Mouse (Mus musculus) CD4-positive, CD25-positive, alpha-beta regulatory T cell, adult 4 months (primary cell): ENCODE data around the gene Thra. TPM values are rescaled to one million over a fixed set of nuclear protein-coding genes. Genes with fewer than 3 reads are reported as not detected.

ENCODE experiments used
- ATAC-seq: one replicate; pipeline ENCODE4 v1.8.0; 2017
- polyA plus RNA-seq, 2 experiments: library from polyadenylated mRNA; unstranded; fragments of 100-300 nt; shearing (Covaris generic); gene quantifications; one replicate each; pipeline ENCODE4 v1.2.1; 2017

The Thra gene
- polyA plus RNA-seq, 2 experiments from 2014 or later = 4.8 to 5.7 TPM

DNA sequence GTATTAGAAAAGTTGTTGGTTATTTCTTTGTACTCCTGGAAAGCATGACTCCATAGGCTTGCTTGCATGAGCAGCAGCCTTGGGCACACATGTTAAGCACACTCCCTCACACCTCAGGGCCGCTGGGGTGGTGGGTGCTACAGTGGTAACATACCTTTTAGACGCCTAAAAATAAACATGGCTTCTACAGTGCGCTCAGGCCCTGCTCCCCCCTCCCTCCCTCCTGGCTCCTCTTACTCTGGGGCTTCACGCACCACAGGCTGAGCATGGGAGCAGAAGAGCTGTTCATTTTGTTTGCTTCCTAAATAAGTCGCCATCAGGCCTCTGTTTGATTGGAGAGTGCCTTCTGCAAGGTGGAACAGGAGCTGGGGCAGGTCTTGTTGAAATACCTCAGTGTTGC, 56.9 kb downstream of the Thra start:
- no peak for ATAC-seq

DNA sequence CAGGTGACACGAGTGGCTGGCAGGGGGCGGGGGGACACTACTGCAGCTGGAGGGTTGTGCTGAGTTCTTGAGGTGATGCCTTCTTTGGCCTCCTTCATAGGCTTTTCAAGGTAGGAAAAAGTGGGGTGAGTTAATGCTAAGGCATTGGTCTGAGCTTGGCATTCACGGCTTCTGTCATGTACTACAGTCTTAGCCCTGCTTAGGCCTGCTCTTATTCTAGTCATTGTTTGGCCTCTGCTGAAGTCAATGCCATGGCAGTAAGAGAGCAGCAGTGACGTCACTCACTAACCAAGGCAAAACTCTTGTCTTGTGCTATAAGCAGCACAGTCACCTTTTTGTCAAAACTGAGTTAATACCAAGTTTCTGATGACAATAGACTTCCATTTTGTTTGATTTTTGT, 57.5 kb downstream of the Thra start:
- ATAC-seq = no peak

DNA sequence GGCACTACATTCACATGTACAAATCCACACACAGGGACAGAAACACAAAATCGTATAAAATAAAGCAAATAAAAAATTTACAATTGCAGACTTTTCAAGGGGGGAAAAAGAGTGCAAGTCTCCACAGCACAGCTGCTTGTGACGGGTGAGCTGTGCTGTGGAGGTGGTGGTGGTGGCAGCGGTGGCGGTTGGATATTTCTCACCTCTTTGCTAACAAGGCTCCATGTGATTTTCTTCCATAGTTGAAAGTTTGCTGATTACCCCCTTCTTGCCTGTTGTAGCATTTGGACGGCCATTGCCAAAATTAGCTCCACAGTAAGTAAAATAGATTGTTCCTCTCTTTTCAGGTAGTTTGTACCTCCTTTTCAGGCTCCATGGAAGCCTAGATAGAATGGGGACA, 64.2 kb downstream of the Thra start, which contains the start of gene Casc3:
Gene Casc3, plus strand, starts transcription at position 301 of the 400 bp plus-strand sequence.
- no peak for ATAC-seq

GRCm38 (mm10) chr11:98808417-98808816, 68.0 kb downstream of the Thra start:
- ATAC-seq = no peak

GRCm38 (mm10) chr11:98809457-98810290, 69.2 kb downstream of the Thra start:
- peak; percentile 93 for ATAC-seq

DNA sequence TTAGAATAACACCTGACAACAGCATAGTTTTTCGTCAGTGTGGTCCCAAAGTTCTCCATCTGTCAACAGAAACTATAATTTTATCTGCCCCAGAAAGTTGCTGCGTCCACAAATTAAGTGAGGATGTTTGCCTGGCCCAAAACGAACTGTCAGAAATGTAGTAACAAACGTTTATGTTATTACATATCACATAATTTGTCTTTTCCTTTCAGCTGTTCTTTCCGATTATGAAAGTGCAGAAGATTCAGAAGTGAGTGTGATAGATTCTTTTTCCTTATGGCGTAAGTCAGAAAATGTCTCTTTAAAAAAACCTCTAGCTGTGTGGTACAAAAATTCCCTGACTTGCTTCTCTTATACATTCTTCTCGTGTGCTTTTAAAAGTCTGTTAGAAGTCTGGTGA, 70.2 kb downstream of the Thra start:
- no peak for ATAC-seq

DNA sequence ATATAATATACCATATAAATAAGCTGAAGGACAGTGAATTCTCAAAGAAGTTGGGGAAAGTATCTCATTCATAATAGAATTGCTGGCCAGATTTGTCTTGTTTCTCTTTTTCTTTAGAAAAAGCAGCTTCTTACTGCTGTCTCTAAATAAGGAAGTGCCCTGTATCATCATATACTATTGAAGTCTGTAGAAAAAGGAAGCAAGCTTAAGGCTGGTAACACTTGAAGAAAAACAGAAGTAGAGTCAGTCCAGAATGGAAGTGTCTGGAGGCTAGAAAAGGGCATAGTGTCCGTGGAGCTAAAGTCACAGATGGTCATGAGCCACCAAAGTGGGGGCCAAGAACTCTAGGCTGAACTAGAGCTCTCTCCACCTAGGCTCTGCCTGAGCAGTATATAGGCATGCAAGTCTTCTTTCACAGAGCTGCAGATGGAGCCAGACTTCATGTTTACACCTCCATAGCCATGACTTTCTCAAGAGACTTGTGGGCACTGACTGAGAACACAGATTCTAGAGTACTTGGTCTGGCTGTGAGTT, 76.3 kb downstream of the Thra start:
- no peak for ATAC-seq

Other genes starting within 250 kb of the Thra start
- gene Ikzf3, start 194.6 kb upstream of the Thra start, polyA plus RNA-seq = 10 to 100 TPM; 77.0 to 98.7 TPM
- 1 to 10 TPM; 5.0 to 6.0 TPM for gene Zpbp2, start 189.5 kb upstream of the Thra start, polyA plus RNA-seq
- 10 to 100 TPM; 25.9 to 53.6 TPM for gene Ormdl3, start 153.3 kb upstream of the Thra start, polyA plus RNA-seq
- not detected for gene Lrrc3c, start 142.3 kb upstream of the Thra start, polyA plus RNA-seq
- gene Gm12355, start 115.0 kb upstream of the Thra start, polyA plus RNA-seq = 1 to 10 TPM; 1.0 to 9.6 TPM
- under 1 TPM in 1 of 2 experiments, not detected in 1; 0.20 TPM for gene Gsdma3, start 114.3 kb upstream of the Thra start, polyA plus RNA-seq
- gene Gsdma2, start 93.9 kb upstream of the Thra start, polyA plus RNA-seq = not detected
- gene Gsdma, start 76.3 kb upstream of the Thra start, polyA plus RNA-seq = under 1 TPM in 1 of 2 experiments, not detected in 1; 0.12 TPM
- gene Psmd3, start 58.1 kb upstream of the Thra start, polyA plus RNA-seq = 10 to 100 TPM; 13.8 to 17.5 TPM
- not detected for gene Csf3, start 39.4 kb upstream of the Thra start, polyA plus RNA-seq
- gene Med24, start 11.2 kb upstream of the Thra start, polyA plus RNA-seq = 10 to 100 TPM; 27.0 to 37.5 TPM
- gene Nr1d1, start 34.7 kb downstream of the Thra start, polyA plus RNA-seq = 10 to 100 TPM in 1 of 2 experiments, 1 to 10 TPM in 1; 4.9 to 12.3 TPM
- 10 to 100 TPM; 22.3 to 24.8 TPM for gene Msl1, start 54.9 kb downstream of the Thra start, polyA plus RNA-seq
- 10 to 100 TPM; 13.6 to 14.5 TPM for gene Casc3, start 64.3 kb downstream of the Thra start, polyA plus RNA-seq
- under 1 TPM in 1 of 2 experiments, not detected in 1; 0.48 TPM for gene Rapgefl1, start 96.1 kb downstream of the Thra start, polyA plus RNA-seq
- gene Wipf2, start 123.0 kb downstream of the Thra start, polyA plus RNA-seq = 10 to 100 TPM; 13.5 to 13.9 TPM
- 1 to 10 TPM; 4.1 to 8.5 TPM for gene Cdc6, start 167.2 kb downstream of the Thra start, polyA plus RNA-seq
- 1 to 10 TPM; 8.6 to 8.9 TPM for gene Rara, start 187.2 kb downstream of the Thra start, polyA plus RNA-seq
- not detected for gene Gjd3, start 242.4 kb downstream of the Thra start, polyA plus RNA-seq